Mouse (Mus musculus): Measurements from ENCODE around the gene Kcnh1. TPM values are rescaled to one million over a fixed set of nuclear protein-coding genes. Genes with fewer than 3 reads are reported as not detected.

Gene Kcnh1
- polyA plus RNA-seq, 1 experiment from 2014 or later: 0.39 TPM

- H3K27me3 ChIP-seq (ENCODE audit: control insufficient read depth, insufficient read depth, low read length): peaks cover 4% of the 10 kb centered on the region; the same call in 1 of the 2 replicates
- ATAC-seq (replicated peaks; ENCODE audit: insufficient number of reproducible peaks, low FRiP score, low TSS enrichment): no peak
- no peaks in the 10 kb centered on the region for H3K9me3 ChIP-seq (replicated peaks; ENCODE audit: control insufficient read depth, low read length)
- H3K4me3 ChIP-seq (ENCODE audit: low read depth, low read length): no peak overlapping the region
- no peak overlapping the region for H3K27ac ChIP-seq (ENCODE audit: low read depth, low read length)
- 88% methylated on average over 4 of the region's 4 CpGs for WGBS (ENCODE audit: insufficient replicate concordance)
- H3K9ac ChIP-seq (ENCODE audit: low read depth, low read length): no peak overlapping the region
- no peaks in the 10 kb centered on the region; the same call in 1 of the 2 replicates for H3K4me1 ChIP-seq (ENCODE audit: control insufficient read depth, insufficient read depth, low read length)
- no peaks in the 10 kb centered on the region for H3K36me3 ChIP-seq (ENCODE audit: control insufficient read depth, insufficient read depth, low read length)
- H3K4me2 ChIP-seq: no peak overlapping the region
Observed at GRCm38 (mm10) chr1:192343996-192344395, 153.4 kb downstream of the Kcnh1 start.

DNA sequence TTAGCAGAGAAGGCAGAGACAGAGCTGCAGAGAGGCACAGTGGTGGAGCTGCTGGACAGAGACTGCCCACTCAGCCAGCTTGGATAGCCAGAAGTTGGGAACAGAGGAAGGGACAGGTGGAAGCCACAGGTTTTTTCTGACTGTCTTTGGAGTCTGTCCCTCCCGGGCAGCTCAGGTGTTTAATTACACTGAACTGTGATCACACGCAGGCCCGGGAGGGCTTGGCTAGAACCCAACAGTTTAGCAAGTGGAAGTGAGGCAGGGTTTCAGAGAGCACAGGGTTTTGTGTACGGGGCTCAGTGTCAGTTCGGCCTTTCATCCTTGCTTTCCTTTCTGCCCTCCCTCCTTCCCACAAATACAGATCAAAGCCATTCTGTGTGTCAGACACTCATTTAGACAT lies 156.8 kb downstream of the Kcnh1 start:
- no peaks in the 10 kb centered on the region for H3K36me3 ChIP-seq (ENCODE audit: control insufficient read depth, insufficient read depth, low read length)
- no peak overlapping the region for H3K4me3 ChIP-seq (ENCODE audit: low read depth, low read length)
- H3K4me2 ChIP-seq: no peak overlapping the region
- H3K27ac ChIP-seq (ENCODE audit: low read depth, low read length): no peak overlapping the region
- H3K27me3 ChIP-seq (ENCODE audit: control insufficient read depth, insufficient read depth, low read length): 0 out of 2 replicates have a peak, but pooled peaks cover 4% of the 10 kb centered on the region
- no peak for ATAC-seq (replicated peaks; ENCODE audit: insufficient number of reproducible peaks, low FRiP score, low TSS enrichment)
- WGBS (ENCODE audit: insufficient replicate concordance): 71% methylated on average over 5 of the region's 5 CpGs
- no peak overlapping the region for H3K9ac ChIP-seq (ENCODE audit: low read depth, low read length)
- H3K9me3 ChIP-seq (replicated peaks; ENCODE audit: control insufficient read depth, low read length): no peaks in the 10 kb centered on the region
- peaks cover 3% of the 10 kb centered on the region; the same call in 1 of the 2 replicates for H3K4me1 ChIP-seq (ENCODE audit: control insufficient read depth, insufficient read depth, low read length)

- H3K9me3 ChIP-seq (replicated peaks; ENCODE audit: control insufficient read depth, low read length): no peaks in the 10 kb centered on the region
- H3K27me3 ChIP-seq (ENCODE audit: control insufficient read depth, insufficient read depth, low read length): no peaks in the 10 kb centered on the region
- no peak overlapping the region for H3K4me3 ChIP-seq (ENCODE audit: low read depth, low read length)
Observed at GRCm38 (mm10) chr1:192356231-192356630, 165.7 kb downstream of the Kcnh1 start.

DNA sequence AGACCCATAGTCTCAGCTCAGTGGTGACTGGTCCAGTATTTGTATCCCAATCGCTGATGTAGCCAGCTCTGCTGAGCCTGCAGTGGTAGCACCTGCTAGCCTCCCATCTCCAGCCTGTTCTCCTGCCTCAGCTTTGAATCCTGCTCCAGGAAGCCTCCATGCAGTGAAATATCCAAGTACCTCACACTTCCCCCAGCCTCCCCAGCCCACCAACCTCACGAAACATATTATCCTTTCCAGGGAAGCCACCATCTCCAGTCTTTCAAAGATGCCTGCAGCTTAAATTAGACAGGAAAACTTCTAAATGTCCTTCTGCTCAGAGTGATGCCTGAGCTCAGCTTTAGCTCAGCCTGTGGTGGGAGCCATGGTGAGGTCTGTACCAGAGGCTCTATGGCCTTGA lies 168.6 kb downstream of the Kcnh1 start:
- H3K27me3 ChIP-seq (ENCODE audit: control insufficient read depth, insufficient read depth, low read length): no peaks in the 10 kb centered on the region
- H3K4me1 ChIP-seq (ENCODE audit: control insufficient read depth, insufficient read depth, low read length): no peaks in the 10 kb centered on the region
- no peaks in the 10 kb centered on the region for H3K36me3 ChIP-seq (ENCODE audit: control insufficient read depth, insufficient read depth, low read length)
- ATAC-seq (replicated peaks; ENCODE audit: insufficient number of reproducible peaks, low FRiP score, low TSS enrichment): no peak
- H3K4me3 ChIP-seq (ENCODE audit: low read depth, low read length): no peak overlapping the region
- H3K27ac ChIP-seq (ENCODE audit: low read depth, low read length): no peak overlapping the region
- H3K4me2 ChIP-seq: no peak overlapping the region
- 72% methylated on average over 2 of the region's 2 CpGs for WGBS (ENCODE audit: insufficient replicate concordance)
- H3K9me3 ChIP-seq (replicated peaks; ENCODE audit: control insufficient read depth, low read length): no peaks in the 10 kb centered on the region
- no peak overlapping the region for H3K9ac ChIP-seq (ENCODE audit: low read depth, low read length)

More at GRCm38 (mm10) chr1:192356231-192356630, 165.7 kb downstream of the Kcnh1 start:
- Histone ChIP-seq H3K4me1 (ENCODE audit: control insufficient read depth, insufficient read depth, low read length) (no peaks in the 10 kb centered on the region), H3K27ac (ENCODE audit: low read depth, low read length) (no peak overlapping the region), H3K4me2 (no peak overlapping the region), H3K9ac (ENCODE audit: low read depth, low read length) (no peak overlapping the region), H3K36me3 (ENCODE audit: control insufficient read depth, insufficient read depth, low read length) (no peaks in the 10 kb centered on the region)
- 76% methylated on average over 3 of the region's 3 CpGs for WGBS (ENCODE audit: insufficient replicate concordance)
- ATAC-seq (replicated peaks; ENCODE audit: insufficient number of reproducible peaks, low FRiP score, low TSS enrichment): no peak

DNA sequence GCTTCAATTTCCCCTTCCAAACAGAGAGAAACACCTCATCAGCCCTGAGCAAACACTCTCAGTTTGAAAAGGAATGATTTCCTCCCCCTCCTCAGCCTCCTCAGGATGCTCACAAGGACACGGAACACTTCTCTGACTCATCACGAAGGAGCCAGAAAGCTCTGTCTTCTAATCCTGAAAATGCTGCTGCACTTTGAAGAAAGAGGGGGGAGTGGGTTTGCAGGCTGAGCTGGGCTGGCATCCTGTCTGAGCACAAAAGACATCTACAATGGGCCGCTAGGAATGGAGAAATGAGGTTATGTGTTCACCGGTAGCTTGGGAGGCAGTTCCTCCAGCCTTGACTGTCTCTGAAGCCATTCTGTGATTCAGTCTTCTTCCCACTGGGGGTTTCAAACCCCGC lies 177.8 kb downstream of the Kcnh1 start:
- Histone ChIP-seq H3K4me3 (ENCODE audit: low read depth, low read length) (no peak overlapping the region), H3K9me3 (replicated peaks; ENCODE audit: control insufficient read depth, low read length) (0 out of 2 replicates have a peak, but pooled peaks cover 6% of the 10 kb centered on the region)
- 63% methylated on average over 5 of the region's 5 CpGs for WGBS (ENCODE audit: insufficient replicate concordance)

DNA sequence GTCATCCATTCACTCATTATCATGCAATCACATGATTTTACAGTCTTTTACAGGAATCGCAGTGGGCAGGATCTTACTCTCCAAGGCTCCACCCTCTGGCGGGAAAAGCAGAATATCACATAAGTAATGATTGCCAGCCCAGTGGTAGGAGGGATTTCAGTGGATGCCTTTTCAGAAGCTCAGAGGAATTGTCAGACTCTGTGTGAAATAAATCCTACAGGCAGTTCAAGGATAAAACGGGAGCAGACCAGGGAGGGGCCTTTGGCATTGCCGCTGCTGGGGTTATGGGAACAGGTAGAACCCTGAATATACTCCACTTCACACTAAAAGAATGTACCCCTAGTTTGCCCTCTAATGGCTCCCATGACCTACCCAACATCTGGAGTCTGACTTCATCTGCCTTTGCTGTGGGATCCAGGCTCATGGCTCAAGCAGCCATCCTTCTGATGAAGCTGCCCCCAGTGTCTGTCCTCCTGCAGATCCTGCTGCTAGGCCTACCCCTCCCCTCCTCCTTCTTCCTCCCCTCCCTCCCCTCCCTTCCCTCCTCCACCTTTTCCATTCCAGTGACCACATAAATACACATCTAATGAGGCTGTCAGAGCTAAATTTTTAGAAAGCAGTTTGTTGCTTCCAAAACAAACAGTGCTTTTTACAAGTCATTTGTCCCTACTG lies 181.5 kb downstream of the Kcnh1 start:
- no peak overlapping the region for H3K9ac ChIP-seq (ENCODE audit: low read depth, low read length)
- WGBS (ENCODE audit: insufficient replicate concordance): 82% methylated on average over 4 of the region's 4 CpGs
- no peak overlapping the region for H3K4me3 ChIP-seq (ENCODE audit: low read depth, low read length)
- no peaks in the 10 kb centered on the region for H3K27me3 ChIP-seq (ENCODE audit: control insufficient read depth, insufficient read depth, low read length)
- H3K36me3 ChIP-seq (ENCODE audit: control insufficient read depth, insufficient read depth, low read length): no peaks in the 10 kb centered on the region
- ATAC-seq (replicated peaks; ENCODE audit: insufficient number of reproducible peaks, low FRiP score, low TSS enrichment): no peak
- H3K4me1 ChIP-seq (ENCODE audit: control insufficient read depth, insufficient read depth, low read length): no peaks in the 10 kb centered on the region
- H3K27ac ChIP-seq (ENCODE audit: low read depth, low read length): no peak overlapping the region
- 0 out of 2 replicates have a peak, but pooled peaks cover 4% of the 10 kb centered on the region for H3K9me3 ChIP-seq (replicated peaks; ENCODE audit: control insufficient read depth, low read length)
- H3K4me2 ChIP-seq: no peak overlapping the region

More for the DNA sequence above, 177.8 kb downstream of the Kcnh1 start:
- Histone ChIP-seq H3K27ac (ENCODE audit: low read depth, low read length) (no peak overlapping the region), H3K27me3 (ENCODE audit: control insufficient read depth, insufficient read depth, low read length) (no peaks in the 10 kb centered on the region), H3K9ac (ENCODE audit: low read depth, low read length) (no peak overlapping the region), H3K36me3 (ENCODE audit: control insufficient read depth, insufficient read depth, low read length) (no peaks in the 10 kb centered on the region), H3K4me2 (no peak overlapping the region), H3K4me1 (ENCODE audit: control insufficient read depth, insufficient read depth, low read length) (no peaks in the 10 kb centered on the region)
- ATAC-seq (replicated peaks; ENCODE audit: insufficient number of reproducible peaks, low FRiP score, low TSS enrichment): no peak

- WGBS (ENCODE audit: insufficient replicate concordance): 80% methylated on average over 4 of the region's 4 CpGs
- Histone ChIP-seq H3K27me3 (ENCODE audit: control insufficient read depth, insufficient read depth, low read length) (no peaks in the 10 kb centered on the region), H3K36me3 (ENCODE audit: control insufficient read depth, insufficient read depth, low read length) (no peaks in the 10 kb centered on the region), H3K9me3 (replicated peaks; ENCODE audit: control insufficient read depth, low read length) (no peaks in the 10 kb centered on the region), H3K4me3 (ENCODE audit: low read depth, low read length) (no peak overlapping the region), H3K9ac (ENCODE audit: low read depth, low read length) (no peak overlapping the region), H3K27ac (ENCODE audit: low read depth, low read length) (no peak overlapping the region), H3K4me2 (no peak overlapping the region), H3K4me1 (ENCODE audit: control insufficient read depth, insufficient read depth, low read length) (no peaks in the 10 kb centered on the region)
- no peak for ATAC-seq (replicated peaks; ENCODE audit: insufficient number of reproducible peaks, low FRiP score, low TSS enrichment)
Observed at GRCm38 (mm10) chr1:192378546-192379075, 188.0 kb downstream of the Kcnh1 start.

- ATAC-seq (replicated peaks; ENCODE audit: insufficient number of reproducible peaks, low FRiP score, low TSS enrichment): no peak
- WGBS (ENCODE audit: insufficient replicate concordance): 65% methylated on average over 5 of the region's 5 CpGs
- no peaks in the 10 kb centered on the region for H3K36me3 ChIP-seq (ENCODE audit: control insufficient read depth, insufficient read depth, low read length)
- no peaks in the 10 kb centered on the region for H3K4me1 ChIP-seq (ENCODE audit: control insufficient read depth, insufficient read depth, low read length)
- no peak overlapping the region for H3K4me2 ChIP-seq
- no peak overlapping the region for H3K4me3 ChIP-seq (ENCODE audit: low read depth, low read length)
- H3K9me3 ChIP-seq (replicated peaks; ENCODE audit: control insufficient read depth, low read length): no peaks in the 10 kb centered on the region
- no peaks in the 10 kb centered on the region for H3K27me3 ChIP-seq (ENCODE audit: control insufficient read depth, insufficient read depth, low read length)
- H3K27ac ChIP-seq (ENCODE audit: low read depth, low read length): no peak overlapping the region
- no peak overlapping the region for H3K9ac ChIP-seq (ENCODE audit: low read depth, low read length)
Observed at GRCm38 (mm10) chr1:192380596-192381041, 190.0 kb downstream of the Kcnh1 start.

- H3K4me2 ChIP-seq: no peak overlapping the region
- no peak overlapping the region for H3K9ac ChIP-seq (ENCODE audit: low read depth, low read length)
- H3K27me3 ChIP-seq (ENCODE audit: control insufficient read depth, insufficient read depth, low read length): no peaks in the 10 kb centered on the region
- no peaks in the 10 kb centered on the region for H3K9me3 ChIP-seq (replicated peaks; ENCODE audit: control insufficient read depth, low read length)
- no peak overlapping the region for H3K4me3 ChIP-seq (ENCODE audit: low read depth, low read length)
- no peaks in the 10 kb centered on the region for H3K36me3 ChIP-seq (ENCODE audit: control insufficient read depth, insufficient read depth, low read length)
- H3K4me1 ChIP-seq (ENCODE audit: control insufficient read depth, insufficient read depth, low read length): no peaks in the 10 kb centered on the region
- H3K27ac ChIP-seq (ENCODE audit: low read depth, low read length): no peak overlapping the region
- no peak for ATAC-seq (replicated peaks; ENCODE audit: insufficient number of reproducible peaks, low FRiP score, low TSS enrichment)
Observed at GRCm38 (mm10) chr1:192387624-192388023, 197.1 kb downstream of the Kcnh1 start.

All from heart, embryonic 11.5 days (tissue).